Mouse (Mus musculus): ENCODE data around the gene Ippk.

DNA sequence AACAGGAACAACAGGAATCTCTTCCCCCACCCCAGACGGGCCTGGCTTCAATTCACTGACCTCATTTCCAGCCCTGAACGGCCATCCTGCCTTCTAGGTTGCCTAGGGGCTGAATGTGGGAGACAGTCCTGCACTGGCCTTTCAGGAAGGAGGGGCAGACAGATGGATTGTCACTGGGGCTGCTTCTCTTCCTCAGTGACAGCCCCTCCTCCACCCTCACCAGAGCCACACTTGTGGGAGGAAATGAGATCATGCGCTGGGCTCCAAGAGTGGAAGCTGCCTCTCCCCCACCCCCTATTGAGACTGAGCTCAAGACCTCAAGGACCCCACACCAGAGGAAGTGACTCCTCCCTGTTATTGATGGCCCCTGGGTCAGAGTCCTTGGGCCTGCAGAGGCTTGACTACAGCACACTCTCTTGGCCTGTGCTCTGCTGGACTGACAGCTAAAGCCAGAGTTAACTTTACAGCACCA is 49.6 kb upstream of the Ippk start:
- TF ChIP-seq POLR2A (IDR thresholded peaks at IDR 0.05; ENCODE audit: low read depth, low read length) (no peak), CTCF (conservative IDR thresholded peaks at IDR 0.05; ENCODE audit: insufficient read depth, insufficient read length, low read depth, low read length) (0 out of 2 replicates have a peak, but pooled peaks have one; percentile 23)

Data from kidney, adult 2 months (tissue).